Mouse (Mus musculus) left cerebral cortex, adult 2 months (tissue): ENCODE measurements at regions not wholly inside any gene's neighbourhood (a gene's known extent, or its start where the extent isn't known, plus 50 kb on each side); places are given as distances from the start of the nearest gene placed in this dataset.

Experiments used
- DNase-seq, 2 experiments: peaks; one replicate each; pipeline ENCODE4 v3.0.0; 2021 to 2022; ENCODE audit warnings: low spot score in 2 of 2, mixed read lengths in 1 of 2; ENCODE audit errors: extremely low spot score in 1 of 2
- H3K27ac ChIP-seq: fragments of 200-600 bp; 2 replicates; pipeline ENCODE4 v1.8.1; 2022
- H3K4me3 ChIP-seq: fragments of 200-600 bp; 2 replicates; pipeline ENCODE4 v1.8.1; 2022
- CTCF ChIP-seq: fragments of 200-600 bp; IDR thresholded peaks from 2 replicates; pipeline ENCODE4 v1.8.1; 2022; ENCODE audit warnings: antibody characterized with exemption, mild to moderate bottlenecking, moderate library complexity
- intact Hi-C: fragments of 180-260 bp; cut with DNase I; formaldehyde crosslinking; loops from one replicate; pipeline ENCODE4 v1.15.1; 2025

DNA sequence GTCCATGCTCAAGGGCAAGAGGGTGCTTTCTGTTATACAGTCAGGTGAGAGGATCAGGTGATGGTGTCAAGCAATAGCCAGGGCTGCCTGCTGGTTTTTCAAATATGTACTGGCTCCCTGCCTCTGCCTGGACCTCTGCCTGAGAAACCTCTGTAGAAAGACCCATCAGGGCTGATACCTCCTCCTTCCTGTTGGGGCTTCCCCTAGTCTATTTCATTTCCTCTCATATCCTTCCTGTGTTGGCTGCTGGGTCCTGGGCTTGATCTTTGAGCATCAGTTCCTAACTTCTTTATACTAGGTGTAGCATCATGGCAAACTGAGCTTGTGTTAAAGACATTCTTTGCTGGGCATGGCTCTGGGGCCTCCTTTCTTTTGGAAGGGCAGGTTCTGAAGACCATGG is 89.5 kb downstream of the Tmem38b start:
- DNase-seq = no peak
- no peak for TF ChIP-seq CTCF
- intact Hi-C loops = no loop called here

DNA sequence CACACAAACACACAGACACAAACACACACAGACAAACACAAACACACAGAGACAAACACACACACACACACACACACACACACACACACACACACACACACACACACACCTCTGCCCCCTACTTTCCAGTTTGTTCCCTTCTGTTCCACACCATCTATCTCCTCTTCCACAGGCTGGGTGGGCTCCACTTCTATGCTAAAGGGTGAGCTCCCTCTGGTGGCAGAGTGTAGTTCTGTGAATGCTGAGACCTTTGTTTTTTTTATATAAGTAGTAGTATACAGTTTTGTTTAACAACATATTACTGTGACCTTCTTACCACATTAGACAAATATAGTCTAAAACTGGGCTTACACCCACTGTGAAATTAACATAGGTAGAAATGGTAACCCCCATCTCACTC is 93.3 kb downstream of the Tmem38b start:
- DNase-seq = peak; percentile 44 to 64
- H3K27ac ChIP-seq = no peak overlapping the region
- intact Hi-C loops = loop anchor here (1.0 kb wide), 1 partner anchor 34 kb away; no protein-coding TSS in a partner anchor
- no peak overlapping the region for H3K4me3 ChIP-seq
- peak; percentile 70 for TF ChIP-seq CTCF

More for the DNA sequence above, 89.5 kb downstream of the Tmem38b start:
- H3K4me3 ChIP-seq = no peak overlapping the region
- no peak overlapping the region for H3K27ac ChIP-seq

DNA sequence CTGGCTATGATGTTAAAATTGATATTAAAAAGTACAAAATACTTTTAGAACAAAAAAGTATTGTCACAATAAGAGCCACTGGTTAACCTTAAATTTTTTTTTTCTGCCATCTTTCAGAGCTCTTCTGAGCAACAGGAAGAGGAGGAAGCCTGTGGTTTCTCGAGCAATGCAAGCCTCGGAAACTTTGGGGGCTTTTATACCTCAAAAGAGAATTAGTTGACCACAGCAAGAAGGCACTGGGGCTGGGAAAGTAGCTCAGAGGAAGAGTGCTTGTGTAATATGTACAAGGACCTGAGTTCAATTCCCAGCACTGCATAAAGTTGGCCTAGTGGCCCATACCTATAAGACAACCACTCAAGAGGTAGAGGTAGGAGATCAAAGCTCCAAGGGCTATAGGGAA is 94.7 kb downstream of the Tmem38b start:
- Histone ChIP-seq H3K4me3 (no peak overlapping the region), H3K27ac (no peak overlapping the region)
- DNase-seq = no peak
- intact Hi-C loops = loop anchor here (5.0 kb wide), 1 partner anchor 188 kb away; no protein-coding TSS in a partner anchor
- no peak for TF ChIP-seq CTCF

DNA sequence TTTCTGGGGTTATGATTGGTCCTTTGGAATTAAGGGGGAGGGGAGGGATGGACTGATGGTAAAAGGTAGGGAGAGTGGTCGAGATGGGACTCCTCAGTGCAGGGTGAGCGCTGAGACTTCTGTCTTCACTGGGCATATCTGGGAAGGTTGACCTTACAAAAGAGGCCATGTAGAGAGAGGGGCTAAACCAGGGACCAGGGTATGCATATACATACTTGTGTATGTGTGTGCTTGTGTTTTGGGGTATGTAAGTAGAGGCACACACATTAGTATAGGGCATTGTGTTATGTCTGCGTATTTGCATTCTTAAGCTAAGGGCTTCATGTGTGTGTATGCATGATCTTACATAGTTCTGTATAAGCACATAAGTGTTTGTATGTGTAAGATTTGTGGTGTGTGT is 105.2 kb downstream of the Tmem38b start:
- Histone ChIP-seq H3K27ac (no peak overlapping the region), H3K4me3 (no peak overlapping the region)
- intact Hi-C loops = loop anchor here (2.0 to 10.0 kb wide), 4 partner anchors 396 to 1310 kb away; no protein-coding TSS in a partner anchor
- DNase-seq = no peak
- no peak for TF ChIP-seq CTCF

DNA sequence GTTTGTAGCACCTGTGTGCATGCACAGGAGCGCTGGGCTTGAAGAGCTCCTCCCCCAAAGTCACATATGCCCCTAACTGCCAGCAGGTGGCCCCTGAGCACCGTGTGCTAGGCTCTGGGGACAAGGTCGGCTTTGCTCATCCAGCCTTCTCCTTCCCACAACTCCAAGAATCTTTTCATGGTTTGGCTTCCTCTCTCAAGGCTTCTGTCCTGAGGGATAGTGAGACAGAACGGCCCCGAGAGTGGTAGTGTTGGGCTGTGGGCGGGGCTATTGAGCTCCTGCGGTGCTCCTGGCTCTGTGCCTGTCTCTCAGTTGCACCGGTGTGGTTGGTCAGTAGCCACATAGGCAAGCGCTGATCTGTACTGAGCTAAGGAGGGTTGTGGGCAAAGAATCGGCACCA is 105.7 kb downstream of the Tmem38b start:
- Histone ChIP-seq H3K27ac (no peak overlapping the region), H3K4me3 (peak overlapping the region; percentile 30; the same call in 1 of the 2 replicates)
- DNase-seq = peak; percentile 48 to 53
- intact Hi-C loops = loop anchor here (2.0 to 10.0 kb wide), 4 partner anchors 396 to 1309 kb away; no protein-coding TSS in a partner anchor
- TF ChIP-seq CTCF = peak; percentile 77

DNA sequence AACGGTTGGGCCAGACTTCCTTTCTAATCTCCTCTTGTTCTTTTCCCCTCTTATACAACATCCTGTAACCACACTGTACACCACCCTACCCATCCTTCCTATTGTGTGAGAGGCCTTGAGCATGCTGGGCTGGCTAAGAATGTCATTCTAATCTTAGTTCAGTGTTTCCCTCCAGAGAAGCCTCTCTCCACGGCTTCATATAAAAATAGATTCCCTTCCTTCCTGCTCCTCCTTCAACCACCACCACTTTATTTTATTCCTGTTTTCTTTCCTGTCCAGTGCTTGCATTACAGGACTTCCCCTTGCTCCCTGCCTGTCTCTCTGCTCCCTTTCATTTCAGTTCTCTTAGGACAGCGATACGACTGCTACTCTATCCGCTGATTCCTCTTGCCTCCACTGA is 109.5 kb downstream of the Tmem38b start:
- intact Hi-C loops = loop anchor here (10.0 kb wide), 1 partner anchor 839 kb away; no protein-coding TSS in a partner anchor
- no peak overlapping the region for H3K4me3 ChIP-seq
- no peak for DNase-seq
- H3K27ac ChIP-seq = no peak overlapping the region
- no peak for TF ChIP-seq CTCF

DNA sequence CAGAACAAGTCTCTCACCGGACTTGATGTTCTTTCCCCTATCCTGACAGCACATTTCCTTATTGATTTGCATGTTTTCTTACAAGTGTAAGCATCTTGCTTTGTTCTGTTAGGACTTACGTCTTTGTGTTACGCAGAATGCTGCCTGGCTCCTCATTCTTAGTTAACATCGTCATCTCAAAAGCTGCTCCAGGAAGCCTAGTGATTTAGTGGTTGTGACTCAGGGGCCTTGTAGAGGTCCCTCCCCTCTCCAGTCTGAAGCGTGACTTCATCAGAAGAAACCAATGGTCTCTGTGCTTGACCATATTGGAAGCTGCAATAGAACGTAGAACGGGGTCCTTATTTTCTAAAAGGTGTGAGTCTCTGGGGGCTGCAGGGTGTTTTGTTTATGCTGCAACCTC is 122.9 kb downstream of the Tmem38b start:
- TF ChIP-seq CTCF = no peak
- Histone ChIP-seq H3K27ac (no peak overlapping the region), H3K4me3 (no peak overlapping the region)
- intact Hi-C loops = no loop called here
- DNase-seq = no peak

DNA sequence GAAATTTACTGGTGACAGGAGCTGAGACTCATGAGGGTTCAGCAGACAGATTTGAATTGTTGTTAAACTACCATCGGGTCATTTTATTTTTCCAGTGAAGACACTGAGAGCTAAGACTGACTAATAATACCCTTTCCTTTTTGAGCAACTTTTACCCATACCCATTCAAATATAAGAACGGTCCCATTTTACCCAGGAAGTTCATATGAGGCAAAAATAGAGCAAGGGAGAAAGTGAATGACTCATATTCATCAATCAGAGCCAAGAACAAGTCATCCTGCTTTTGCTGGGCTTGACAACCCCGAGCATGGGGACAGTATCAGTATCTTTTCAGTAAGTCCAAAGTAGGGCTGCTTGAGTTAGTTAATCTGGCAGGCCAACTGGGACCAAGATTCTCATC is 123.3 kb downstream of the Tmem38b start:
- no peak overlapping the region for H3K27ac ChIP-seq
- TF ChIP-seq CTCF = no peak
- no peak overlapping the region for H3K4me3 ChIP-seq
- intact Hi-C loops = no loop called here
- DNase-seq = no peak

DNA sequence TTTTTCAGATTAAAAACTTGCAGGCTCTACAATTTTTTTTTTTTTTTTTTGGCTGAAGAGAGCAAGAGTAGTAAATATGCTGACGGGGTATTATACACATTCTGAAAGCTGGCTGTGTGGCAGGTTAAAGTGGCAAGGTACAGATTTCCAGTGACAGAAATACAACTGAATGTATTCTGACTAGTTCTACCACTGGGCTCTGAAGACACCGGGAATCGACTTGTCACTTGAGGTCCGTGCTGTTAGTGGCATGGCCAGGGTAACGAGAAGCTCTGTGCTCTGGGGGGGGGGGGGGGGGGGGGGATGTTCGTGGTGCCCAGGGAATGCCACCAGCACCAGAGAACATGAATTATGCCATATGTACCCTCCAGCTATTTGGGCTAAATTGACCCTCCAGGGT is 124.7 kb downstream of the Tmem38b start:
- intact Hi-C loops = loop anchor here (5.0 kb wide), 1 partner anchor 997 kb away; the partner anchor contains the start of gene Zfp462

DNA sequence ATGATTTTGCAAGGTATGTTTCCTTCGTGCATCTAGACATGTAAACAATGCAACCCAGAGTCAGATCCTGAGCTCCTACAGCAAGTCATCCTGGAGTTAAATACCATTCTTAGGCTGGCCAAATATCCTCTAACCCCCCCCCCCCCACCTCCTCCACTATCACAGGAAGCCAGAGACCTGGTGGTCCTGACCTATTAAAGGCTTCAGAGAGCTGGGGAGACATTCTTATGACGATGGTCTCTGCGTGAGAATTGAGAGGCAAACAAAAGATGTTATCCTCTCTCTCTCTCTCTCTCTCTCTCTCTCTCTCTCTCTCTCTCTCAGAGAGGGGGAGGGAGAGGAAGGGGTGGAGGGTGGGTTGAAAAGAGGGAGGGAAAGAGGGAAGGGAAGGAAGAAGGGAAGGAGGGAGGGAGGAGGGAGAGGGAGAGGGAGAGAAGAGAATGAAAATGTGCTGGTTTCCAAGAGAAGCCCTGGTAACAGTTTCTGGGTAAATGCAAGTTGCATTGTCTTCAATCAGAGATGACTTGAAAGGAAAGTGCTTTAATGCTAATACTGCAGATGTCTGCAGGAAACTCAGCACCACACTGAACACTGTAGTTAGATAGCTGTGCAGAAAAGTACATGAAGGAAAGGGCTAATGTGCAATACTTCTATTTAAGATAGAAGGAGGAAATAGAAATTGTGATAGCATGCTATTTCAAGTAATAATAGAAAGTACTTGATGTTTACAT is 125.3 kb downstream of the Tmem38b start:
- DNase-seq = no peak
- Histone ChIP-seq H3K4me3 (no peak overlapping the region), H3K27ac (no peak overlapping the region)
- TF ChIP-seq CTCF = no peak
- intact Hi-C loops = loop anchor here (5.0 kb wide), 1 partner anchor 996 kb away; the partner anchor contains the start of gene Zfp462

More for the DNA sequence above, 124.7 kb downstream of the Tmem38b start:
- H3K4me3 ChIP-seq = no peak overlapping the region
- DNase-seq = no peak
- H3K27ac ChIP-seq = no peak overlapping the region
- TF ChIP-seq CTCF = no peak

DNA sequence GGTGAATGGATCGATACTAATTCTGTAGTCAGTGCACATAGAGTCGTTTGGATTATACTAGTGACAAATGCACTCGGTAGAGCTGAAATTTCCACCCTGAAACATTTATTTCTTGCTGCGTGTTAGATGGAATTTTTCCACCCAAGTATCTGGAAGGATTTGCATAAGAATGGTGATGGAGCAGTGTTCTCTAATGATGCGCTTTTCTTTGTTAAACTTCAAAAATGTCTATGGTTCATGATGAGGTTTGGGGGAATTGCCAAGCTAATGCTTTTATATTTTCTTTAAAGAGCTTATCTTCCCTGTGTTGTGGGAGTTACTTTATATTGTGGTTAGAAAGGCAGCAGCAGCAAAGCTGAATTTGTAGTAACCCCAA is 125.9 kb downstream of the Tmem38b start:
- TF ChIP-seq CTCF = no peak
- DNase-seq = no peak
- Histone ChIP-seq H3K27ac (no peak overlapping the region), H3K4me3 (no peak overlapping the region)
- intact Hi-C loops = loop anchor here (5.0 kb wide), 1 partner anchor 996 kb away; the partner anchor contains the start of gene Zfp462

DNA sequence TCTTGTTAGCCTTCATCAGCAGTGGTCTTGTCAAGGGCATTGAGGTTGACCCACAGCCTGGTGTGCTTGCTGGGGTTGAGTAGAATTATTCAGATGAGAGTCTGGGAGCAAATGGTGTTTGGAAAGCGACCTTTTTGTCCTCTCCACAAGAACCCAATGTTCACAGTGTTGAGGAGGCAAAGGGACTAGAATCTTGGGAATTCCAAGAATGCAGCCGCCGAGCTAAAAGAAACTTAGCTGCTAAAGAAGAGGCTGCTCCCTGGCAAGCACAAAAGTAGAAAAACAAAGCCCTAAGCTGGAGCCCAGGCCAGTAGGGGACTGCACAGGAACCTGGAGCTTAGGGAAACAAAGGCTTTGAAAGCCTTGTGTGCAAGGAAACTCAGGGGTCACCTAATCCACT is 126.4 kb downstream of the Tmem38b start:
- H3K27ac ChIP-seq = no peak overlapping the region
- intact Hi-C loops = loop anchor here (5.0 kb wide), 1 partner anchor 995 kb away; the partner anchor contains the start of gene Zfp462
- H3K4me3 ChIP-seq = no peak overlapping the region
- TF ChIP-seq CTCF = no peak
- no peak for DNase-seq
